Mouse (Mus musculus): Measurements from ENCODE around the gene Hist1h2bp. TPM values are rescaled to one million over a fixed set of nuclear protein-coding genes. Genes with fewer than 3 reads are reported as not detected.
"Not testable (repeated sequence)": the region's sequence is repeated elsewhere in the genome, so short reads cannot be mapped to it uniquely, and the experiment has no call there.

Hist1h2bp gene
- total and polyA plus RNA-seq, 3 experiments = 0.60 to 510 (median 3.6) TPM

GRCm38 (mm10) chr13:21795584-21795983, 8.3 kb downstream of the Hist1h2bp start:
- Histone ChIP-seq H3K4me2 (ENCODE audit: insufficient read depth, low read depth, poor library complexity, severe bottlenecking) (no peak overlapping the region), H3K9me3 (replicated peaks; ENCODE audit: low read length) (no peaks in the 10 kb centered on the region), H3K79me2 (replicated peaks; ENCODE audit: control insufficient read depth, extremely low read depth, insufficient read depth, poor library complexity, severe bottlenecking) (no peaks in the 10 kb centered on the region), H3K4me1 (ENCODE audit: control insufficient read depth in 1 of 2, insufficient read depth in 2 of 2) (peaks cover 0 to 3% of the 10 kb centered on the region in 2 experiments; a peak in 1 of 4 replicates), H3K4me3 (replicated peaks in 1 of 3; ENCODE audit: low read depth in 2 of 3, low read length in 2 of 3, poor library complexity in 1 of 3) (no peak overlapping the region), H3K27me3 (replicated peaks) (no peaks in the 10 kb centered on the region), H3K9ac (ENCODE audit: insufficient read depth, low read depth) (no peak overlapping the region), H3K27ac (ENCODE audit: insufficient read depth, low read depth) (no peak overlapping the region), H3K36me3 (replicated peaks in 1 of 2; ENCODE audit: control insufficient read depth in 1 of 2, insufficient read depth in 1 of 2, low read length in 1 of 2) (no peaks in the 10 kb centered on the region)
- TF ChIP-seq TBP (conservative IDR thresholded peaks at IDR 0.05; ENCODE audit: low read depth, low read length) (peak; percentile 71; the same call in 1 of the 2 replicates), NRF1 (IDR thresholded peaks at IDR 0.05; ENCODE audit: low read depth, low read length) (no peak)
- dilution Hi-C loops (cut with MboI; ENCODE audit: extremely low pct_ligation_motif_present, extremely low pct_unique_long_range_greater_than_20kb, low sequenced_read_pairs) (no loop called here), in situ Hi-C loops (cut with MboI; ENCODE audit: low pct_ligation_motif_present, low pct_unique_long_range_greater_than_20kb, low sequenced_read_pairs) (no loop called here)
- no peak for DNase-seq (ENCODE audit: extremely low read depth)

GRCm38 (mm10) chr13:21797163-21797562, 9.9 kb downstream of the Hist1h2bp start:
- H3K9me3 ChIP-seq (replicated peaks; ENCODE audit: low read length); H3K4me3 ChIP-seq (replicated peaks in 1 of 3; ENCODE audit: low read depth in 2 of 3, low read length in 2 of 3, poor library complexity in 1 of 3); H3K79me2 ChIP-seq (replicated peaks; ENCODE audit: control insufficient read depth, extremely low read depth, insufficient read depth, poor library complexity, severe bottlenecking); H3K9ac ChIP-seq (ENCODE audit: insufficient read depth, low read depth); dilution Hi-C loops (cut with MboI; ENCODE audit: extremely low pct_ligation_motif_present, extremely low pct_unique_long_range_greater_than_20kb, low sequenced_read_pairs); H3K36me3 ChIP-seq (replicated peaks in 1 of 2; ENCODE audit: control insufficient read depth in 1 of 2, insufficient read depth in 1 of 2, low read length in 1 of 2); in situ Hi-C loops (cut with MboI; ENCODE audit: low pct_ligation_motif_present, low pct_unique_long_range_greater_than_20kb, low sequenced_read_pairs); H3K27ac ChIP-seq (ENCODE audit: insufficient read depth, low read depth); H3K27me3 ChIP-seq (replicated peaks); H3K4me2 ChIP-seq (ENCODE audit: insufficient read depth, low read depth, poor library complexity, severe bottlenecking); H3K4me1 ChIP-seq (ENCODE audit: control insufficient read depth in 1 of 2, insufficient read depth in 2 of 2); DNase-seq (ENCODE audit: extremely low read depth): not testable (repeated sequence)

- H3K4me3 ChIP-seq (replicated peaks in 1 of 3; ENCODE audit: low read depth in 2 of 3, low read length in 2 of 3, poor library complexity in 1 of 3); H3K79me2 ChIP-seq (replicated peaks; ENCODE audit: control insufficient read depth, extremely low read depth, insufficient read depth, poor library complexity, severe bottlenecking); H3K4me2 ChIP-seq (ENCODE audit: insufficient read depth, low read depth, poor library complexity, severe bottlenecking); in situ Hi-C loops (cut with MboI; ENCODE audit: low pct_ligation_motif_present, low pct_unique_long_range_greater_than_20kb, low sequenced_read_pairs); H3K27me3 ChIP-seq (replicated peaks); H3K36me3 ChIP-seq (replicated peaks in 1 of 2; ENCODE audit: control insufficient read depth in 1 of 2, insufficient read depth in 1 of 2, low read length in 1 of 2); H3K9ac ChIP-seq (ENCODE audit: insufficient read depth, low read depth); H3K27ac ChIP-seq (ENCODE audit: insufficient read depth, low read depth); DNase-seq (ENCODE audit: extremely low read depth); dilution Hi-C loops (cut with MboI; ENCODE audit: extremely low pct_ligation_motif_present, extremely low pct_unique_long_range_greater_than_20kb, low sequenced_read_pairs); H3K4me1 ChIP-seq (ENCODE audit: control insufficient read depth in 1 of 2, insufficient read depth in 2 of 2); H3K9me3 ChIP-seq (replicated peaks; ENCODE audit: low read length): not testable (repeated sequence)
These were observed 15.8 kb downstream of the Hist1h2bp start for GRCm38 (mm10) chr13:21803058-21803457.

GRCm38 (mm10) chr13:21810073-21810472, 22.8 kb downstream of the Hist1h2bp start, which contains the start of the genes Hist1h2bq and Hist1h2ao:
TSS of gene Hist1h2bq (minus strand) at chr13:21810197.
TSS of gene Hist1h2ao (plus strand) at chr13:21810465.
- not testable (repeated sequence) for DNase-seq (ENCODE audit: extremely low read depth)

GRCm38 (mm10) chr13:21811074-21811473, 23.8 kb downstream of the Hist1h2bp start:
- H3K27ac ChIP-seq (ENCODE audit: insufficient read depth, low read depth); DNase-seq (ENCODE audit: extremely low read depth); H3K9me3 ChIP-seq (replicated peaks; ENCODE audit: low read length); in situ Hi-C loops (cut with MboI; ENCODE audit: low pct_ligation_motif_present, low pct_unique_long_range_greater_than_20kb, low sequenced_read_pairs); H3K4me2 ChIP-seq (ENCODE audit: insufficient read depth, low read depth, poor library complexity, severe bottlenecking); H3K79me2 ChIP-seq (replicated peaks; ENCODE audit: control insufficient read depth, extremely low read depth, insufficient read depth, poor library complexity, severe bottlenecking); H3K4me1 ChIP-seq (ENCODE audit: control insufficient read depth in 1 of 2, insufficient read depth in 2 of 2); H3K9ac ChIP-seq (ENCODE audit: insufficient read depth, low read depth); H3K27me3 ChIP-seq (replicated peaks); H3K36me3 ChIP-seq (replicated peaks in 1 of 2; ENCODE audit: control insufficient read depth in 1 of 2, insufficient read depth in 1 of 2, low read length in 1 of 2); H3K4me3 ChIP-seq (replicated peaks in 1 of 3; ENCODE audit: low read depth in 2 of 3, low read length in 2 of 3, poor library complexity in 1 of 3); dilution Hi-C loops (cut with MboI; ENCODE audit: extremely low pct_ligation_motif_present, extremely low pct_unique_long_range_greater_than_20kb, low sequenced_read_pairs): not testable (repeated sequence)

More at GRCm38 (mm10) chr13:21810073-21810472, 22.8 kb downstream of the Hist1h2bp start, which contains the start of the genes Hist1h2bq and Hist1h2ao:
- dilution Hi-C loops (cut with MboI; ENCODE audit: extremely low pct_ligation_motif_present, extremely low pct_unique_long_range_greater_than_20kb, low sequenced_read_pairs); H3K27ac ChIP-seq (ENCODE audit: insufficient read depth, low read depth); H3K4me2 ChIP-seq (ENCODE audit: insufficient read depth, low read depth, poor library complexity, severe bottlenecking); H3K79me2 ChIP-seq (replicated peaks; ENCODE audit: control insufficient read depth, extremely low read depth, insufficient read depth, poor library complexity, severe bottlenecking); H3K9ac ChIP-seq (ENCODE audit: insufficient read depth, low read depth); in situ Hi-C loops (cut with MboI; ENCODE audit: low pct_ligation_motif_present, low pct_unique_long_range_greater_than_20kb, low sequenced_read_pairs); H3K4me3 ChIP-seq (replicated peaks in 1 of 3; ENCODE audit: low read depth in 2 of 3, low read length in 2 of 3, poor library complexity in 1 of 3); H3K4me1 ChIP-seq (ENCODE audit: control insufficient read depth in 1 of 2, insufficient read depth in 2 of 2); H3K36me3 ChIP-seq (replicated peaks in 1 of 2; ENCODE audit: control insufficient read depth in 1 of 2, insufficient read depth in 1 of 2, low read length in 1 of 2); H3K9me3 ChIP-seq (replicated peaks; ENCODE audit: low read length); H3K27me3 ChIP-seq (replicated peaks): not testable (repeated sequence)

GRCm38 (mm10) chr13:21811539-21811938, 24.3 kb downstream of the Hist1h2bp start, which contains the start of gene Hist1h4m:
TSS of gene Hist1h4m (plus strand) at chr13:21811746.
- in situ Hi-C loops (cut with MboI; ENCODE audit: low pct_ligation_motif_present, low pct_unique_long_range_greater_than_20kb, low sequenced_read_pairs); H3K27me3 ChIP-seq (replicated peaks); H3K4me1 ChIP-seq (ENCODE audit: control insufficient read depth in 1 of 2, insufficient read depth in 2 of 2); dilution Hi-C loops (cut with MboI; ENCODE audit: extremely low pct_ligation_motif_present, extremely low pct_unique_long_range_greater_than_20kb, low sequenced_read_pairs); H3K9me3 ChIP-seq (replicated peaks; ENCODE audit: low read length); H3K36me3 ChIP-seq (replicated peaks in 1 of 2; ENCODE audit: control insufficient read depth in 1 of 2, insufficient read depth in 1 of 2, low read length in 1 of 2); DNase-seq (ENCODE audit: extremely low read depth); H3K79me2 ChIP-seq (replicated peaks; ENCODE audit: control insufficient read depth, extremely low read depth, insufficient read depth, poor library complexity, severe bottlenecking): not testable (repeated sequence)
- H3K4me2 ChIP-seq (ENCODE audit: insufficient read depth, low read depth, poor library complexity, severe bottlenecking) = peak within 1 kb of the TSS; percentile 31; the same call in 1 of the 2 replicates
- H3K27ac ChIP-seq (ENCODE audit: insufficient read depth, low read depth) = peak within 1 kb of the TSS; percentile 86
- 0 out of 2 replicates have a peak within 1 kb of the TSS, but pooled peaks have one; percentile 33 for H3K9ac ChIP-seq (ENCODE audit: insufficient read depth, low read depth)
- H3K4me3 ChIP-seq (replicated peaks in 1 of 3; ENCODE audit: low read depth in 2 of 3, low read length in 2 of 3, poor library complexity in 1 of 3) = peak within 1 kb of the TSS in 1 of 3 experiments; percentile 24

Measured in CH12.LX (cell line).